ENCODE assay signal across 9 mouse cellular contexts in genomic region chr1:136128416-136128815, GRCm38 (mm10). TPM values are rescaled to one million over a fixed set of nuclear protein-coding genes. Genes with fewer than 3 reads are reported as not detected.
DNase-seq lines count a peak whose midpoint lies in the region; ATAC-seq and TF ChIP-seq lines count a peak whose summit lies in the region.
"Had no signal": no experiment of that assay in that cellular context is flagged by ENCODE, and none has a peak within 500 bp of the region (broad histone marks: within the 10 kb centered on the region; RNA-seq: fewer than 3 reads in every experiment).

No protein-coding gene starts in this region.

- H3K4me3 ChIP-seq in heart, embryonic 15.5 days, result no peak overlapping the region
- H3K4me3 ChIP-seq in lung, embryonic 16.5 days (ENCODE audit: low read length), result no peak overlapping the region
- H3K4me3 ChIP-seq in stomach, embryonic 14.5 days (ENCODE audit: low read depth, low read length), result no peak overlapping the region
- no peak overlapping the region for H3K4me3 ChIP-seq in midbrain, postnatal 0 days (ENCODE audit: low read depth, low read length)
- H3K4me3 ChIP-seq: midbrain, embryonic 13.5 days had no signal

- H3K9ac ChIP-seq in heart, embryonic 15.5 days, result no peak overlapping the region
- H3K9ac ChIP-seq in lung, embryonic 16.5 days (ENCODE audit: low read length), result no peak overlapping the region
- H3K9ac ChIP-seq in stomach, embryonic 14.5 days (replicated peaks; ENCODE audit: low read depth, low read length), result no peak overlapping the region
- H3K9ac ChIP-seq in midbrain, postnatal 0 days (replicated peaks; ENCODE audit: low read length, poor library complexity, severe bottlenecking), result no peak overlapping the region

- WGBS in heart, embryonic 15.5 days, result 47% methylated on average over 5 of the region's 5 CpGs
- 36% methylated on average over 5 of the region's 5 CpGs for WGBS in lung, embryonic 16.5 days
- 17% methylated on average over 5 of the region's 5 CpGs for WGBS in stomach, embryonic 14.5 days
- 71% methylated on average over 5 of the region's 5 CpGs for WGBS in midbrain, postnatal 0 days

- peak overlapping the region; percentile 38 for H3K27ac ChIP-seq in heart, embryonic 15.5 days
- peak overlapping the region; percentile 81 for H3K27ac ChIP-seq in lung, embryonic 16.5 days (ENCODE audit: low read length)
- H3K27ac ChIP-seq in stomach, embryonic 14.5 days (ENCODE audit: low read length), result peak overlapping the region; percentile 76
- H3K27ac ChIP-seq in midbrain, postnatal 0 days (ENCODE audit: low read depth, low read length), result no peak overlapping the region
- H3K27ac ChIP-seq: midbrain, embryonic 13.5 days had no signal

- H3K4me2 ChIP-seq in heart, embryonic 15.5 days, result no peak overlapping the region
- H3K4me2 ChIP-seq in lung, embryonic 16.5 days (ENCODE audit: low read depth, low read length), result no peak overlapping the region
- H3K4me2 ChIP-seq in stomach, embryonic 14.5 days (replicated peaks; ENCODE audit: low read depth, low read length), result no peak overlapping the region
- H3K4me2 ChIP-seq in midbrain, postnatal 0 days (ENCODE audit: low read depth, low read length, poor library complexity, severe bottlenecking), result no peak overlapping the region
- H3K4me2 ChIP-seq: midbrain, embryonic 13.5 days had no signal

- DNase-seq in heart, postnatal 14 days, result no peak
- no peak for DNase-seq in lung, postnatal 36 days
- DNase-seq in layer of hippocampus, adult 9-11 months, result peak; percentile 90
- DNase-seq in midbrain, postnatal 0 days (ENCODE audit: low spot score), result no peak
- no peak for DNase-seq in gastrocnemius, postnatal 10 days

- ATAC-seq in heart, embryonic 15.5 days (replicated peaks; ENCODE audit: insufficient number of reproducible peaks, insufficient read depth, low FRiP score, low read depth), result no peak
- ATAC-seq in lung, embryonic 16.5 days (ENCODE audit: low read depth), result no peak
- ATAC-seq in stomach, embryonic 14.5 days (ENCODE audit: insufficient number of reproducible peaks, insufficient read depth, low FRiP score, low read depth), result no peak
- ATAC-seq in midbrain, postnatal 0 days (ENCODE audit: low FRiP score), result no peak
- ATAC-seq: midbrain, embryonic 13.5 days had no signal

- TF ChIP-seq CTCF in midbrain, postnatal 0 days (IDR thresholded peaks at IDR 0.05), result no peak

- no peaks in the 10 kb centered on the region for H3K36me3 ChIP-seq in heart, embryonic 15.5 days
- no peaks in the 10 kb centered on the region for H3K36me3 ChIP-seq in lung, embryonic 16.5 days (ENCODE audit: control insufficient read depth, insufficient read depth, low read length)
- H3K36me3 ChIP-seq in stomach, embryonic 14.5 days (ENCODE audit: control insufficient read depth, insufficient read depth, low read length), result no peaks in the 10 kb centered on the region
- no peaks in the 10 kb centered on the region for H3K36me3 ChIP-seq in midbrain, postnatal 0 days (ENCODE audit: insufficient read depth, low read length)
- H3K36me3 ChIP-seq: midbrain, embryonic 13.5 days had no signal

- no peaks in the 10 kb centered on the region for H3K9me3 ChIP-seq in heart, embryonic 15.5 days (replicated peaks)
- H3K9me3 ChIP-seq in lung, embryonic 16.5 days (ENCODE audit: control insufficient read depth, low read length), result no peaks in the 10 kb centered on the region
- no peaks in the 10 kb centered on the region for H3K9me3 ChIP-seq in stomach, embryonic 14.5 days (ENCODE audit: control insufficient read depth, low read depth, low read length)
- H3K9me3 ChIP-seq in midbrain, postnatal 0 days (ENCODE audit: low read length), result no peaks in the 10 kb centered on the region
- H3K9me3 ChIP-seq: midbrain, embryonic 13.5 days had no signal

- H3K4me1 ChIP-seq in heart, embryonic 15.5 days (replicated peaks), result peaks cover 67% of the 10 kb centered on the region
- H3K4me1 ChIP-seq in lung, embryonic 16.5 days (replicated peaks; ENCODE audit: control insufficient read depth, insufficient read depth, low read length), result peaks cover 44% of the 10 kb centered on the region
- H3K4me1 ChIP-seq in stomach, embryonic 14.5 days (ENCODE audit: control insufficient read depth, insufficient read depth, low read length), result peaks cover 48% of the 10 kb centered on the region
- peaks cover 10% of the 10 kb centered on the region; the same call in 1 of the 2 replicates for H3K4me1 ChIP-seq in midbrain, postnatal 0 days (ENCODE audit: insufficient read depth, low read length)

- H3K27me3 ChIP-seq in heart, embryonic 15.5 days, result peaks cover 4% of the 10 kb centered on the region; the same call in 1 of the 2 replicates
- H3K27me3 ChIP-seq in lung, embryonic 16.5 days (ENCODE audit: control insufficient read depth, insufficient read depth, low read depth, low read length), result no peaks in the 10 kb centered on the region
- H3K27me3 ChIP-seq in stomach, embryonic 14.5 days (ENCODE audit: control insufficient read depth, insufficient read depth, low read length), result no peaks in the 10 kb centered on the region
- no peaks in the 10 kb centered on the region for H3K27me3 ChIP-seq in midbrain, postnatal 0 days (ENCODE audit: insufficient read depth, low read length)

- intact Hi-C loops in heart, postnatal 14 days (cut with DNase I), result no loop called here

RNA-seq across cellular contexts. Expression of gene Kif21b, which starts 2.8 kb away (rescaled TPM):
- 0.87 and 2.3 TPM in 2 replicates for polyA plus RNA-seq in heart, embryonic 15.5 days (2015; fragmentation: Nextera tagmentation; extraction: Ambion mirVana)
- 1 to 10 TPM; 1.2 to 4.3 TPM for total RNA-seq in heart, postnatal 14 days (2021)
- 2.2 and 2.6 TPM in 2 replicates for polyA plus RNA-seq in lung, embryonic 16.5 days (2015; fragmentation: Nextera tagmentation; extraction: Ambion mirVana)
- polyA plus RNA-seq in stomach, embryonic 14.5 days (2014; fragmentation: Nextera tagmentation; extraction: Ambion mirVana), result 3.2 and 4.4 TPM in 2 replicates
- 156 and 160 TPM in 2 replicates for total RNA-seq in midbrain, postnatal 0 days (2014; rRNA removed)
- 28.1 and 32.1 TPM in 2 replicates for polyA plus RNA-seq in midbrain, postnatal 0 days (2015; fragmentation: Nextera tagmentation; extraction: Ambion mirVana)
- total RNA-seq in gastrocnemius, postnatal 10 days (2021), result 1 to 10 TPM; 1.1 to 2.0 TPM
